Mouse (Mus musculus): ENCODE results near the gene Zfp990. TPM values are rescaled to one million over a fixed set of nuclear protein-coding genes. Genes with fewer than 3 reads are reported as not detected.
"Not testable (repeated sequence)": the region's sequence is repeated elsewhere in the genome, so short reads cannot be mapped to it uniquely, and the experiment has no call there.

Zfp990 gene
- total RNA-seq (2021) = not detected
- long read RNA-seq, experiment 1 = 0 reads
- long read RNA-seq, experiment 2 = 0 reads

DNA sequence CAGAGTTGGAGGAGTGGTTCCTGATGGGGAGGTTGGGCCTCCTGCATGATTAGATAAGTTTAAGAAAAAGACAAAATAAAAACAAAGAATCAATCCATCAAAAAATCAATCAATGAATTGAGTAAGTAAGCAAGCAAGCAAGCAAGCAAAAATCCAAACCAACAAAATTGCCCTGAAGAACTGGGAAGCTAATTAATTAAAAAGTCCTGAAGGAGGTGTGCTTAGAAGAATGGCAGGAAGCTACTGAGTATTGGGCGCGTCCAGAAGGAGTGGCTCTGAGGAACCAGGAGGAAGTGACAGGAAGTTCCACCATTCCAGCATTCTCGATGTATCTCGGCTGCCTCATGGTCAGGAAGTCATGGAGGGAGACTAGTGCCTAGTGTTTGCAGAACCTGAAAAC, at the start of gene Zfp990:
Gene Zfp990, plus strand, starts transcription at position 301 of the 400 bp plus-strand sequence.
- DNase-seq (ENCODE audit: low spot score) = not testable (repeated sequence)

DNA sequence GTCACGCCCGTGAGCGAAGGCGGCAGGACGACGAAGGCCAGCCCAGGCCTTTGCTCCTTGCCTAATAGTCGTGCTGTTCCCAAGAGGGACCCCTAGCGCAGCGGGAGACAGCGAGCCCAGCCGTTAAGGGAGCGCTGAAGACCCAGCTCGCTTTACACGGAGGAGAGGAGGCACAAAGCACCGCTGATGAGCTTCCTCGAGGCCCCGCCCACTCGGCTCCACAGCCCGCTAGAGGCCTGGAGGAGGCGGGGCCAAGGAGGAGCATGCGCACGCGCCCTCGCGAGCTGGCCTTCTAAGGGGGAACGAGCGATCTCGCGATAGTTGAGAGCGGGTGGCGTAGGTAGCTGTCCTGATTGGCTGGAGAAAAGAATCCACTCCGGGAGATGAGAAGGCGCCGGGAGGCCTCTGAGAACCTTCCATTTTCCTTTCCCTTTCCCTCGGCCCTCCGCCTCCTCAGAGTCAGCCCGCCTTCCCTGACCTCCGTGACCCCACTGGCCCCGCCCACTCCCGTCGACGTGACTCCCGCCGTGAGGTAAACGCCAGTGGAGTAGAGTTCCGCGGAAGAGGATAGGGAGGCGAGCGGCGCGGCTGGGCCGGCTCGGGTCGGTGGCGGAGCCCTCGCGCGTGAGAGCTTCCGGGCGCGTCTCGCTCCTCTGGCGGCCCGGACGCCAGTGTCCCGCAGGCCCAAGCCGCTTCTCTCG, 46.9 kb upstream of the Zfp990 start:
- DNase-seq (ENCODE audit: low spot score) = not testable (repeated sequence)

DNA sequence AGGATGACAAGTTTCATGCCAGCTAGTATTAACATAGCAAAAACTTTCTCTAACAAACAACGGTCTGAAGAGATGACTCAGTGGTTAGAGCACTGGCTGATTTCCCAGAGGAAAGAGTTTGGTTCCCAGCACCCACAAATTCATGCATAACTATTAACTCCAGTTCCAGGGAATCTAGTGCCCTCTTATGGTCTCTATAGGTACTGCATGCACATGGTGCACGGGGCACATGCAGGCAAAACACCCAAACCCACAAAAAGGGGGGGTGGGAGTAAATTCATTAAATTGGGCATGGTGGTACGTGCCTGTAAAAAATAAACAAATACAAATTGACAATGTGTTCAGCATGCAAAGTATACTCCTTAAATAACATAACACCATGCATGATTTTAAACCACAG, 32.4 kb upstream of the Zfp990 start:
- DNase-seq (ENCODE audit: low spot score) = no peak

DNA sequence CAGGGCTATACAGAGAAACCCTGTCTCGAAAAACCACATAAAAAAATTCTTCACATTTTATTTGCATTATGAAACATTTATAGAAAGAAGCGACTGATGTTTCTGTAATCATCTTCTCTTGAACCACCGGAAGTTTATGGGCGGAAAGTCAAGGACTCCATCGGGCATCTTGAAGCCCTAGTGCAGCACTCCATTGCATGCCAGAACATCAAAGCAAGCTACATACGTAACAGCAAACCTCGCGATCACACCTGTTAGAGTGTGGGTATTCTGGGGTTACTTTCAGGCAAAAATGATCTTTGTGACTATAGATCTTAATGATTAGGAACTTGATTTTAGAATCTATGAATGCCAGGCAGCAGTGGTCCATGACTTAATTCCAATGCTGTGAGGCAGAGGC, 29.9 kb upstream of the Zfp990 start:
- DNase-seq (ENCODE audit: low spot score) = not testable (repeated sequence)

DNA sequence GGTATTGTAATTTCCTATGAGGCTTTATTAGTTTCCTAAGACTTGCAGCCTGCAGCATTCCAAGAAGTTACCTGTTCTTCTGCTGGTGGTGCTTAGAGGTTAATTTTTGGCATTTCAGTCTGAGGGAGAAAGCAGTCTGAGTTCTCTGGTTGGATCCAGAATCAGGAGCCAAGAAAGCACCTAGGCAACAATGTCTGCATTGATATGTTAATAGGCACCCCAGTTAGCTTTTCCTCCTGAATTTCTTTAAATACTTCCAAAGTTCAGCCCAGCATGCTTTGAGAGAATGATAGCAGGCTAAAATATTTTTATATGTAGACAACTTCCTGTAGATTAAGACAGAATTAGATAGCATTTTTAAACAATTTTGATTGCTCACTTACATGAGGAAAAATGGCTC, 21.2 kb upstream of the Zfp990 start:
- no peak for DNase-seq (ENCODE audit: low spot score)

DNA sequence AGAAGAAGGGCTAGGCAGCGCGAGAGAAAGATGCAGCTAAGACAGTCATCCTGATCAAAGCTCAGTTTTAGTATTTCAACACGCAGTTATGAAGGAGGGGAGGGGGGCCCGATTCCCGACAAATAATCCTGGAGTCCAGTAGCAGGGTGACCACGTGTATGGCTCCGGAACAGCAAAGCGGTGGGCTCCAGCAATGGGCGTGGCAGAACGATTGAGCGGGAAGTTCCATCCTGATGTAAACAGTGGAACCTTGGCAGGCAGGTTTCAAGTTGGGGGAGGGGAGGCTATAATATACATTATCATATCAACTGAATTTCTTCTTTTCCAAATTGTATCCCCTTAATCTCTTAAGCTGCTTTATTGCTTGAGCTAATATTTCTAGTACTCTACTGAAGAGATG, 18.4 kb upstream of the Zfp990 start:
- no peak for DNase-seq (ENCODE audit: low spot score)

DNA sequence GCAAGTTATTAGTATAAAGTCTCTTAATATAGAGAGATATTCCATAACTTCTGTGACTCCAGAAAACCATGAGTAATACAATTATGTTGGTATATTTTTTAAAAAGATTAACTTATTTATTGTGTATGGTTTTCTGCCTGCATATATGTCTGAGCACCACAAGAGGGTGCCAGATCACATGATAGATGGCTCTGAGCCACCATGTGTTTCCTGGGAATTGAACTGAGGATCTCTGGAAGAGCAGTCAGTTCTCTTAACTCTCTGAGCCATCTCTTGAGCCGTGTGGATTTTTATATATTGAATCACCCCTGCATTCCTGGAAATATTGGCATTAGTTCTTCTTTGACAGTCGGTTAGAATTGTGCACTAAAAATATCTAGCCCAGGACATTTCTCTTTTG, 17.2 kb upstream of the Zfp990 start:
- not testable (repeated sequence) for DNase-seq (ENCODE audit: low spot score)

DNA sequence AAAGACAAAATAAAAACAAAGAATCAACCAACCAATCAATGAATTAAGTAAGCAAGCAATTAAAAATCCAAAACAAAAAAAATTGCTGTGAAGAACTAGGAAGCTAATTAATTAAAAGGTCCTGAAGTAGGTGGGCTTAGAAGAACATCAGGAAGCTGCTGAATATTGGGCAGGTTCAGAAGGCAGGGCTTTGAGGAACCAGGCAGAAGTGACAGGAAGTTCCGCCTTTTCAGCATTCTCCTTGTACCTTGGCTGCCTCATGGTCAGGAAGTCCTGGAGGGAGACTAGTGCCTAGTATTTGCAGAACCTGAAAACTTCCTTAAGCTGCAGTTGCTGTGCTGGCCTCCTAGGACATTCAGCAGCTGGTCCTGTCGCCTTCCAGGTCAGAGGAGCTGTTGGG, 4.1 kb downstream of the Zfp990 start:
- not testable (repeated sequence) for DNase-seq (ENCODE audit: low spot score)

DNA sequence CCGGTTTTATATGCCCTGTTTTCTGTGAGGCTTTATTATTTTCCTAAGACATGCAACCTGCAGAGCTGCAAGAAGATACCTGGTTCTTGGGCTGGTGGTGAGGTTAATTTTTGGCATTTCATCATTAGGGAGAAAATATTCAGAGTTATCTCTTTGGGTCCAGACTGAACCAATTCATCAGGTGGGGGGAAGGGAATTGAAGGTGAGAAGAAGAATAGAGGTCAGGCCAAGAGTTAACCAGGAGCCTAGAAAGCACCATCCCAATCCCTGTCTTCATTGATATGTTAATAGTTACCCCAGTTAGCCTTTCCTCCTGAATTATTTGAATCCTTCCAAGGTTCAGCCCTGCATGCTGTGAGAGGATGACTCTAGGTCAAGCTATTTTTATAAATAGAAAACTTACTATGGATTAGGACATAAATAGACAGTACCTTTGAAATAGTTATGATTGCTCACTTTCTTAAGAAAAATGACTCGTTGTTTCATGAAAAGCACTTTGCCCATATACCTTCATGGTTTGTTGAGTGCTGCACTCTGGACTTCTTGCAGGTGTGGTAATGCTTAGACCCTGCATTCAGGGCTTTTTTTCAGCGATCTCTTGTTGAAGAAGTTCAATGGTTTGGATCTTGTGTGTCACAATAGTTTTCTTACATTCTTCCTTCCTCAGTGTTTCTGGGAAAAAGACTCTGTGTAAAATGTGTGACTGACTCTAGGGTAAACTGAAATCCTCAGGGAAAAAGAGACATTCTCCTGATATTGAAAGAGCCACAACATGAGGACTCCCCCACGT, 5.4 kb downstream of the Zfp990 start:
- DNase-seq (ENCODE audit: low spot score) = not testable (repeated sequence)

DNA sequence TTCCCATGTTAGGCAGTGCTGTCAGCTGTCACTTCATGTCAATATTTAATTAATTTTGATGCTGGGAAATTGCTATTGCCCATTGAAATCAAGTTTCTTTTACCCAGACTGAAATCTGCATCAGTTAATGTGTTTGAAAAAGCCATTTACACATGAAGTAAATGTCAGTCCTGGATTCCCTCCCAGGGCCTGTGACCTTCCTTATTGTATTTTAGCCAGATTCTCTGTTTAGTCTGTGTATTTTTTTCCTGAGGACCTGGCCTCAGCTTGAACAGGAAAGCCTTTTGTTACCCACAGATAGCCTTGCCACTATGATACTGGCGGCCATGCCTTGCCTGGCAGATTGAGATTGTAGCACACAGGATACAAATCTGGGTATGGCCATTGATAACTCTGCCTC, 6.8 kb downstream of the Zfp990 start:
- DNase-seq (ENCODE audit: low spot score) = not testable (repeated sequence)

DNA sequence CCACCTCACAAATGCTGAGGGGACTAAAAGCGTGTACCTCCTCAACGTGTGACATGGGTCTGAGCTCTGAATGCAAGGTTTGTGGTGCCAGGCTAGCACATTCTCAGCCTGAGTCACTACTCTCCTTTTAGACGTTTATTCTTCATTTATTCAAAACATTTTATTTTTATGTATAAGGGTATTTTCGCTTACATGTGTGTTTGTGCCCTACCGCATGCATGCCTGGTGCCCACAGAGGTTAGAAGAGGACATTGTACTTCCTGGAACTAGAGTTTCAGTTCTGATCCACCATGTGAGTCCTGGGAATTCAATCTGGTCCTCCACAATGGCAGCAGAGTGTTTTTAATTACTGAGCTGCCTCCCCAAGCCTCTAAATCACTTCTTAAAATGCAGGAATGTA, 33.3 kb downstream of the Zfp990 start:
- not testable (repeated sequence) for DNase-seq (ENCODE audit: low spot score)

DNA sequence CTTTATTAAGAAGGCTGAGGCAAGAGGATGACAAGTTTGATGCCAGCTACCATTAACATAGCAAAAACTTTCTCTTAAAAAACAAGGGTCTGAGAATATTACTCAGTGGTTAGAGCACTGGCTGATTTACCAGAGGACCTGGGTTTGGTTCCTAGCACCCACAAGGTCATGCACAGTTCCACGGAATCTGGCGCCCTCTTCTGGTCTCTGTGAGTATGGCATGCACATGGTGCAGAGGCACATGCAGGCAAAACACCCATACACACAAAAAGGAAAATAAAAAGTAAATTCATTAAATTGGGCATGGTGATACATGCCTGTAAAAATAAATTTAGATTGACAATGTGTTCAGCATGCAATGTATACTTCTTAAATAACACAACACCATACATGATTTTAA, 34.5 kb downstream of the Zfp990 start:
- not testable (repeated sequence) for DNase-seq (ENCODE audit: low spot score)

DNA sequence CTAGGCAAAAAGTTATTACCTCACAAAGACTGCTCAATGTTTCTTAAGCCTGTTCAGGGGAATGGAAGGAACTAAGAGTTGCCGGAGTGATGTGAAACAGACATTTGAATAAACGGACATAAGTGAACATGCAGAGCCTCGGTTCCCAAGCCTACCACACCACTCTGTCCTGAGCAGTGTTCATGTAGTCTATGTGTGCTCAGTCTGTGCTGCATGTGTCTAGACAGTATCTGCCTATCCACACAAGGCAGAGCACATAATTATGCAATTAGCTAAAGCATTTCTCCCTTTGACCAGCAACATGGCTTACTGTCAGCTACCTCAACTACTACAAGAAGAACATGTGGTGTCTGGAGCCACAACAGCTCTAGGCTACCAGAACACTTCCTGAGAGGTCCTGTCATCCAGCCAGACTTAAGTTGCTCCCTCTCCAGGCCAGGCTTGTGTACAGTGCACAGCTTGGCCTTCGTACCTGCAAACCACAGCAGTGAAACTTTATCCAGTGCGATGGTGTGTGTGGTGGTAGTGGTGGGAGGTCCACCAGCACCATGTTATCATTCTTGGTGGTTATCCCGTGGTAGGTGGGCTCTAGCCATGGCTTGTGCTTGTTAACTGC, 35.3 kb downstream of the Zfp990 start:
- not testable (repeated sequence) for DNase-seq (ENCODE audit: low spot score)

DNA sequence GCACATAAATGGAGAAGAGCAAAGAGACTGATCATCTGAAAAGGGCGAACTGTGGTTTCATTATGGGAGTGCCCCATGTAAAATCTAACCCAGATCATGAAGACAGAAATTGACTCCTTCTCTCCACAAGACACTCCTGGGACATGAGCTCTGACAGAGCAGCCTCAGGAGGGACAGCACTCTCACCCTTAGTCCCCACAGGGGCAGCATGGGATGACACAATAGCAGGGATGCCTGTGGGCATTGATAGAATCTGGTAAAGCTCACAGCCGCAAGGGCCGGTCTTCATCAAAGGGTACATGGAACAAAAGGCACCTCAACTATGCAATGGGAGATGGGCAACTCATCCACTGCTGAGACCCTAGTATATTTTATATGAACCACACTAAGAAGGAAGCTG, 35.9 kb downstream of the Zfp990 start:
- not testable (repeated sequence) for DNase-seq (ENCODE audit: low spot score)

DNA sequence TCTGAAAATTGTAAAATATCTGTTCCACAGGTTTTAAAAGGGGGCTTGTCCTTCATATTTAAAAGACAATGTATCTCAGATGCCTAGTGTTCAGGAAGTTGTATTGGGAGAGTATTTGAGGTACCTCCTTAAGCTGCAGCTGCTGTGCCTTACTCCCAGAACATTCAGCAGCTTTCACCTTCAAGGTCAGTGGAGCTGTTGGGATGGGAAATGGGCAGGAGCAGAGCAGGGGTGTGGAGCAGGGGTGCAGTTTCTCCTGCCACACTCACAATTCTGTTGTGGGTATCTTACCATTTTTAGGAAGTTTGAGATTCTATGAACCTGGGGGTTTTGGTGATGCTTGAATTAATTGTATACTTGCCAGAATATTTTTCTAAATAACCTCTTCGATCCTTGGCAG, 46.1 kb downstream of the Zfp990 start:
- DNase-seq (ENCODE audit: low spot score) = no peak

DNA sequence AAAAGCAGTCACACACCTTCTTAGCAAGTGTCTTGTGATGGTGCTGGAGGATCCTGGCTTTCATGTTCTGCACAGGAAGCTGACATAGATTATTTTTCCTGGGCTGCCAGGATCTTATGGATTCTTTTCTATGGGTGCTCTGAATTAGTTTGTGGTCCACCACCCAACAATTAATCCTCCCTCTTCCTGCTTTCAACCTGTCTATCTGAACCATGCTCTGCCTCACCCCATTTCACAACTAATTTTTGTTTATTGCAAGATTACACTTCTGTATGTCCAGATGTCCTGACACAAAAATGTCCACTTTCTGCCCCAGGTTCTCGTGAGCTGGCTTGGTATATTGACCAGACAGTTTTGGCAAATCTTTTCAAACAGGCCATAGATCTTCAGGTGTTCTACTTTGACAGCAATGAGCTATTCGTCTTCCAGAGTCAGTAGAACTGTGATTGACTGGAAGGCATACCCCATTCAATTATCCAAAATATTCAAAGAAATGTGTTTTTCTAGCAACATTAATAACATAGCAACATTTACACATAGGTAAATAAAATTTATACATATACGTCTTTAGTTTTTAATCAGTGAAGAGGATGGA, 49.0 kb downstream of the Zfp990 start:
- no peak for DNase-seq (ENCODE audit: low spot score)

DNA sequence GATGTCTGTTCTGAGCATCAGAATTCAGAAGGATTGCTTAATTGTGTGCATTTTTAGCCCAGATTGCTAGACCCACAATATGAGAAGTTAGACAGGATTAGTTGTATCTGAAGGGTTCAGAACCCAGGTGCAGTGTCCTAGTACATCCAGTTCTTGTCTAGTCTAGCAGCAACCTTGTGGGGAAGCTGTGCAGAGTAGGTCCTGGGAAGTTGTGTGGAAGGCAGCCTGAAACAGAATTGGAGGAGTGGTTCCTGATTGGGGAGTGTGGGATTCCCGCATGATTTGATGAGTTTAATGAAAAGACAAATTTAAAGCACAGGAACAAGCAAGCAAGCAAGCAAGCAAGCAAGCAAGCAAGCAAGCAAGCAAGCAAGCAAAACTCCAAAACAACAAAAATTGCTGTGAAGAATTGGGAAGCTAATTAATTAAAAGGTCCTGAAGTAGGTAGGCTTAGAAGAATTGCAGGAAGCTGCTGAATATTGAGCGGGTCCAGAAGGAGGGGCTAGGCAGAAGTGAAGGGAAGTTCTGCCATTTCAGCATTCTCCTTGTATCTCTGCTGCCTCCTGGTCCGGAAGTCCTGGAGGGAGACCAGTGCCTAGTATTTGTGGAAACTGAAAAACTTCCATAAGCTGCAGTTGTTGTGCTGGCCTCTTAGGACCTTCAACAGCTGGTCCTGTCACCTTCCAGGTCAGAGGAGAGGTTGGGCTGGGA, 53.7 kb downstream of the Zfp990 start:
- no peak for DNase-seq (ENCODE audit: low spot score)

DNA sequence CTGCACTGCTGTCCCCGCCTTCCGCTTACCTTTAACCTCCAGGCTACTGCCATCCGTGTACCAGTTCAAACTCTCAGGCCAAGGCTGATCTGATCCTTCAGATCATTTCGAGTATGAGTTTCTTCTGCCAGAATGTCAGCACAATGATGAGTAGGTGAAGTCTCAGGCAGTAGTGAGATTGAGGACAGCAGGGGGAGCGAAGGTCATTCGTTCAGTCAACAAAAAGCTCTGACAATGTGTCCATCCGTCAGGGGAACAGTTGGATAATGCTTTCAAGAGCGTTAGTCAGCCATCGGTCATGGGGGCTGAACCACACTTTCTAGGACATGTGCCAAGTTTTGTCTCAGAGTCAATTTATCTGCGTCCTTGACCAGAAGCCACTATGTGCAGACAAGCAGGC, 59.9 kb downstream of the Zfp990 start:
- not testable (repeated sequence) for DNase-seq (ENCODE audit: low spot score)

DNA sequence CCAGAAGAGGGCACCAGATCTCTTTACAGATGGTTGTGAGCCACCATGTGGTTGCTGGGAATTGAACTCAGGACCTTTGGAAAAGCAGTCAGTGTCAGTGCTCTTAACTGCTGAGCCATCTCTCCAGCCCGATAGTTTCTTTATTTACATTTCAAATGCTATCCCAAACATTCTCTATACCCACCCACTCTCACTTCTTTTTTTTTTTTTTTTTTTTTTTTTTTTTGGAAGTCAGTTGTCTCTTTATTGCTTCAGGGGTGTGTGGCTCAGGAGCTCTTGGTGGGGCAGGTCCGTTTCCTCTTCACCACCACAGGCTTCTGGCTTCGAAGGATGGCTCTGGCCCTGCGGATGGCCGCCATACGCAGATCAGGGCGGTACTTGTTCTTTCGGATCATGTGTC, 66.1 kb downstream of the Zfp990 start:
- DNase-seq (ENCODE audit: low spot score) = not testable (repeated sequence)

DNA sequence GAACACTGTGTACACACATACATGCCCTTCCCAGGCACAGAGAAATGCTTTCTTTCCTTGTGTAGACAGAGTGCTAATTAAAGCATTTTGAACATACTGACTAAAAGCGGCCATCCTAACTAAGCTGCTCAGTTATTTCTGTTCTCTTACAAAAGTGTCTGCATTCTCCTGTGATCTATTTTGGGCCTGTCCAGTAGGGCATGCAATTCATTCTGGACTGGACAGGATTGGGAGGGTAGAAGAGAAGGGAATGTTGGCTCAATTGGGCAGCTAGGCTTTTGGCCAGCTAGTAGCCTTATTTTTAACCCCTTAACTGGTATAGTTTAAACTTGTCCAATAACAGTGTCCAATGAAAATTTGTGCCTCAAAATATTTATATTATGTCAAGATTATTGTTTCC, 69.8 kb downstream of the Zfp990 start:
- DNase-seq (ENCODE audit: low spot score) = not testable (repeated sequence)

DNA sequence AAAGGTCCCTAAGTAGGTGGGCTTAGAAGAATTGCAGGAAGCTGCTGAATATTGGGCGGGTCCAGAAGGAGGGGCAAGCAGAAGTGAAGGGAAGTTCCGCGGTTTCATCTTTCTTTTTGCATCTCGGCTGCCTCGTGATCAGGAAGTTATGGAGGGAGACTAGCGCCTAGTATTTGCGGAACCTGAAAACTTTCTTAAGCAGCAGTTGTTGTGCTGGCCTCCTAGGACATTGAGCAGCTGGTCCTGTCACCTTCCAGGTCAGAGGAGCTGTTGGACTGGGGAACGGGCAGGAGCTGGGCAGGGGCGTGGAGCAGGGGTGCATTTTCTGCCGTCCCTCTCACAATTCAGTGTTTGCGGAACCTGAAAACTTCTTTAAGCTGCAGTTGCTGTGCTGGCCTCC, 74.5 kb downstream of the Zfp990 start, which contains the start of gene Gm13212:
Gene Gm13212, plus strand, starts transcription at position 89 of the 400 bp plus-strand sequence.
- DNase-seq (ENCODE audit: low spot score) = not testable (repeated sequence)

Data from gastrocnemius, adult 18-20 months (tissue).